Mouse (Mus musculus): Measurements from ENCODE around the gene Ntpcr. TPM values are rescaled to one million over a fixed set of nuclear protein-coding genes. Genes with fewer than 3 reads are reported as not detected.

Gene Ntpcr
- polyA plus RNA-seq, 1 experiment, result 21.2 TPM

- Histone ChIP-seq H3K27ac (ENCODE audit: insufficient read depth, low read length) (no peak overlapping the region), H3K4me3 (ENCODE audit: insufficient read depth, low read length) (no peak overlapping the region), H3K4me1 (ENCODE audit: control insufficient read depth, insufficient read depth, low read length) (no peaks in the 10 kb centered on the region)
- TF ChIP-seq POLR2A (IDR thresholded peaks at IDR 0.05; ENCODE audit: low read depth, low read length) (no peak), CTCF (IDR thresholded peaks at IDR 0.05; ENCODE audit: borderline replicate concordance, insufficient read depth, low read length) (no peak)
Observed at GRCm38 (mm10) chr8:125699391-125700025, 30.3 kb upstream of the Ntpcr start.

- Histone ChIP-seq H3K4me1 (ENCODE audit: control insufficient read depth, insufficient read depth, low read length) (no peaks in the 10 kb centered on the region), H3K4me3 (ENCODE audit: insufficient read depth, low read length) (no peak overlapping the region), H3K27ac (ENCODE audit: insufficient read depth, low read length) (no peak overlapping the region)
- TF ChIP-seq CTCF (IDR thresholded peaks at IDR 0.05; ENCODE audit: borderline replicate concordance, insufficient read depth, low read length) (no peak), POLR2A (IDR thresholded peaks at IDR 0.05; ENCODE audit: low read depth, low read length) (no peak)
Observed at GRCm38 (mm10) chr8:125700407-125700806, 29.4 kb upstream of the Ntpcr start.

DNA sequence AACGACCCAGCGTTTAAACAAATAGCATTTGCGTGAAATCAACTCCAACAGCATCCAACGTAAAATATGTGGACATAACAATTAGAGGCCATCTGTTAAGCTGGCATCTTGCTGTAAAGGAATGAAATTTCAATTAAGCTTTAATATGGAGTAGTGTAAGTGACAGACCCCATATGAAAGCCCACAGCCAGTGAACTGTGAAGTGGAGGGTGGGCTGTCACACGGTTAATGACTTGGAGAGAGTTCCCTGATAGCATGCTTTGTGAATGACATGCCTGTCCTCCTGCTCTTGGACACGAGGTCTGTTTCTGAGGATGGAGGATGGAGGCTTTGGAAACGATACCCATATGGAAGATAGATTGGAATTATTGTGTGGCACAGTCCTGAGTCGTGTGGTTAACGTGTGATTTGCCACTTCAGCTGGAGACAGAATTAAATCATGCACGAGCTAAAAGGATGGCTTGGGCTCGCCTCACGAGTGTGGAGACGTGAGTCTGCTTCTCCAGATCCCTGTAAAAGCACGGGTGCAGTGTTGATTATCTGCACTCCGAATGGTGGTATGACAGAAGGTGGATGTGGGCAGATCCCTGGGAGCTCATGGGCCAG is 26.8 kb upstream of the Ntpcr start:
- TF ChIP-seq CTCF (IDR thresholded peaks at IDR 0.05; ENCODE audit: borderline replicate concordance, insufficient read depth, low read length) (no peak), POLR2A (IDR thresholded peaks at IDR 0.05; ENCODE audit: low read depth, low read length) (no peak)
- Histone ChIP-seq H3K4me3 (ENCODE audit: insufficient read depth, low read length) (no peak overlapping the region), H3K27ac (ENCODE audit: insufficient read depth, low read length) (no peak overlapping the region), H3K4me1 (ENCODE audit: control insufficient read depth, insufficient read depth, low read length) (no peaks in the 10 kb centered on the region)

GRCm38 (mm10) chr8:125704434-125704833 is 25.3 kb upstream of the Ntpcr start:
- H3K4me1 ChIP-seq (ENCODE audit: control insufficient read depth, insufficient read depth, low read length), result no peaks in the 10 kb centered on the region
- no peak overlapping the region for H3K27ac ChIP-seq (ENCODE audit: insufficient read depth, low read length)
- no peak overlapping the region for H3K4me3 ChIP-seq (ENCODE audit: insufficient read depth, low read length)
- no peak for TF ChIP-seq POLR2A (IDR thresholded peaks at IDR 0.05; ENCODE audit: low read depth, low read length)
- no peak for TF ChIP-seq CTCF (IDR thresholded peaks at IDR 0.05; ENCODE audit: borderline replicate concordance, insufficient read depth, low read length)

DNA sequence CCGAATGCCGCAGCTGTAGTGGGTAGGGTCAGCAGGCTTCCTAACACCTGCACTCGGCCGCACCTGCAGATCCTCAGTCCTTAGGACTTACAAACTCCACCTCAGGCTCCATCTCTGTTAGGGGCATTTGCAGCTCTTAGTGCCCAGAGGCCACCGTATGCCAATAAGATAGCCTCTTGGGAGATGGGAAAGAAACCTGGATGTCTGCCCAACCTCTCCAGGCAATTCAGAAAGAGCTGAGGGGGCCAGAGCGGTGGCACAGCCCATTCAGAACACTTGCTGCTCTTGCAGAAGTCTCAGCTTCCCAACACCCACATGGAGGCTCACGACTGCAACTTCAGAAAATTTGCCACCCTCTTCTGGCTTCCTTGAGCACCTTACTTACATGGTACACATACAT is 23.9 kb upstream of the Ntpcr start:
- H3K4me3 ChIP-seq (ENCODE audit: insufficient read depth, low read length), result no peak overlapping the region
- TF ChIP-seq POLR2A (IDR thresholded peaks at IDR 0.05; ENCODE audit: low read depth, low read length), result no peak
- TF ChIP-seq CTCF (IDR thresholded peaks at IDR 0.05; ENCODE audit: borderline replicate concordance, insufficient read depth, low read length), result no peak
- H3K27ac ChIP-seq (ENCODE audit: insufficient read depth, low read length), result no peak overlapping the region
- H3K4me1 ChIP-seq (ENCODE audit: control insufficient read depth, insufficient read depth, low read length), result no peaks in the 10 kb centered on the region

DNA sequence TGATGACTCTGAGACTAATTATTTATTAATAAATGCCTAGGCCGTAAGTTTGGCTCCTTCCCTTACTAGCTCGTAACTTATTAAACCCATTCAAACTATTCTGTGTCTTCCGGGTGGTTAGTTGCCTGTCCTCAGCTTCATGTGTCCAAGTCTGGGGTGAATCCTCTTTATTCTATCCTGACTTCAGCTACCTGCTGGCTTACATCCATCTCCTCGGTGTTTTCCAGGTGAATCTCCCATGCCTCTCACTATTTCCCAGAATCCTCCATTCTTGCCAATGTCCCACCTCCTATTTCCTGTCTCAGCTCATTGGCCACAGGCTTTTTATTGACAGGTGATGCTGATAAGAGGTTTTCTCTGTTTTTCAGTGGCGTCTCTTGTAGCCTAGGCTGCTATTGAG is 20.6 kb upstream of the Ntpcr start:
- Histone ChIP-seq H3K27ac (ENCODE audit: insufficient read depth, low read length) (no peak overlapping the region), H3K4me1 (ENCODE audit: control insufficient read depth, insufficient read depth, low read length) (no peaks in the 10 kb centered on the region), H3K4me3 (ENCODE audit: insufficient read depth, low read length) (no peak overlapping the region)
- TF ChIP-seq POLR2A (IDR thresholded peaks at IDR 0.05; ENCODE audit: low read depth, low read length), result no peak
- no peak for TF ChIP-seq CTCF (IDR thresholded peaks at IDR 0.05; ENCODE audit: borderline replicate concordance, insufficient read depth, low read length)

DNA sequence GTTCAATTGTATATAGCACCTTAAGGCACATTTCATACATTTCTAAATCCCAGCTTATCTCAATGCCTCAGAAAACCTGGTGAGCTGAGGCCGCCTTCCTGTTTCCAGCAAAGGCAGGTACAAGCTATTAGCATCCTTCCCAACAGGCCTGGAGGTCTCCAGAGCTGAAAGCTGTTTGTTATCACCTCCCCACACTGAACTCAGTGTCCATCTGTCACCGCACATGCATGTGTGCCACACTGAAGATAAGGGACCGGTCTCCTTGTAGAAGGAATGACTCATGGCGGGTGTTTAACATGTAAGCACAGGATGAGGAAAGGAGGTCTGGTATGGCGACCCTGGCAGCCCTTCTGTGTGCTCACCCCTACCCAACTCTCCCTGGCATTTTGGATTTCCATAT is 18.2 kb upstream of the Ntpcr start:
- TF ChIP-seq POLR2A (IDR thresholded peaks at IDR 0.05; ENCODE audit: low read depth, low read length) (no peak), CTCF (IDR thresholded peaks at IDR 0.05; ENCODE audit: borderline replicate concordance, insufficient read depth, low read length) (no peak)
- H3K4me3 ChIP-seq (ENCODE audit: insufficient read depth, low read length), result no peak overlapping the region
- no peaks in the 10 kb centered on the region for H3K4me1 ChIP-seq (ENCODE audit: control insufficient read depth, insufficient read depth, low read length)
- H3K27ac ChIP-seq (ENCODE audit: insufficient read depth, low read length), result no peak overlapping the region

- Histone ChIP-seq H3K4me1 (ENCODE audit: control insufficient read depth, insufficient read depth, low read length) (peaks cover 13% of the 10 kb centered on the region), H3K27ac (ENCODE audit: insufficient read depth, low read length) (no peak overlapping the region), H3K4me3 (ENCODE audit: insufficient read depth, low read length) (no peak overlapping the region)
- TF ChIP-seq CTCF (IDR thresholded peaks at IDR 0.05; ENCODE audit: borderline replicate concordance, insufficient read depth, low read length) (no peak), POLR2A (IDR thresholded peaks at IDR 0.05; ENCODE audit: low read depth, low read length) (no peak)
Observed at GRCm38 (mm10) chr8:125716211-125716610, 13.6 kb upstream of the Ntpcr start.

- no peak overlapping the region for H3K4me3 ChIP-seq (ENCODE audit: insufficient read depth, low read length)
- H3K4me1 ChIP-seq (ENCODE audit: control insufficient read depth, insufficient read depth, low read length), result peaks cover 13% of the 10 kb centered on the region
- TF ChIP-seq POLR2A (IDR thresholded peaks at IDR 0.05; ENCODE audit: low read depth, low read length) (no peak), CTCF (IDR thresholded peaks at IDR 0.05; ENCODE audit: borderline replicate concordance, insufficient read depth, low read length) (no peak)
- H3K27ac ChIP-seq (ENCODE audit: insufficient read depth, low read length), result no peak overlapping the region
Observed at GRCm38 (mm10) chr8:125716613-125717012, 13.2 kb upstream of the Ntpcr start.

DNA sequence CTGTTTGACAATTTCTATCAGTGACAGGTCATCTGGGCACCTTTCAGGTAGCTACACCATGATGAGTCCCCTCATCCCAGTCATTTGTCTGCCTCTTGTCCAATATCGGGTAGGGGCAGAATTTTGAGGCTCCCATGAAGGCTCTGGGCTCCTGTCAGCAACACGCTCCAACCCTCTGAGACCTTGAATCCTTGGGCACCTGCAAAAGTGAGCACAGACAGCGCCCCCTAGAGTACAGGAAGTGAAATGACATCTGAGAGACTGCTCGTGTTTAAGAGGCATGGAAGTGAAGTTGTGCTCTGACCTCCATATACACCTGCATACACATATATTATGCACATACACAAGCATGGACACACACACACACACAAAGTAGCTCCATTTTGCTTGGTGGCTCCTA is 10.8 kb upstream of the Ntpcr start:
- Histone ChIP-seq H3K4me3 (ENCODE audit: insufficient read depth, low read length) (no peak overlapping the region), H3K4me1 (ENCODE audit: control insufficient read depth, insufficient read depth, low read length) (peaks cover 13% of the 10 kb centered on the region), H3K27ac (ENCODE audit: insufficient read depth, low read length) (no peak overlapping the region)
- TF ChIP-seq POLR2A (IDR thresholded peaks at IDR 0.05; ENCODE audit: low read depth, low read length) (no peak), CTCF (IDR thresholded peaks at IDR 0.05; ENCODE audit: borderline replicate concordance, insufficient read depth, low read length) (no peak)

Data from embryonic fibroblast, embryonic 13.5 days (primary cell).